In the genomic region with DNA sequence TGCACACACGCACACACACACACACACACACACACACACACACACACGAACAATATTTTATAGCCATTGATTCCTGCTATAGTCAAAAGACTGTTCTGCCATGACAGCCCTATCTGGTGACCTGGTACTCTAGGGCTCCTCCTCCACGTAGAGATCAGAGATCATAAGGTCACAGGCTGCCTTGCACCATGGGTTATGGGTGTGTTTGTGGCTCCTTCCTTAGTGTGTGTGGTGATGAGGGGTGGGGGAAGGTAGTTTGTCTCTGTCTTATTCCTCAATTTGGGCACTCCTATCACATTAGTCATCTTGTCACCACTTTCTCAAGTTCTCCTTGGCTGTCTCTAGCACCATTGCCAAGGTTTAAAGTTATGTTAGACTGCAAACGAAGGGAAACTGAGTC, we compare ENCODE assay signal across 34 mouse cellular contexts. TPM values are rescaled to one million over a fixed set of nuclear protein-coding genes. Genes with fewer than 3 reads are reported as not detected.
"Had no signal": no experiment of that assay in that cellular context is flagged by ENCODE, and none has a peak within 500 bp of the region (broad histone marks: within the 10 kb centered on the region; RNA-seq: fewer than 3 reads in every experiment).

No protein-coding gene starts in this region.

- H3K9ac ChIP-seq: liver, embryonic 13.5 days; neural tube, embryonic 12.5 days; neural tube, embryonic 15.5 days had no signal

- H3K4me1 ChIP-seq: liver, embryonic 13.5 days; neural tube, embryonic 12.5 days; neural tube, embryonic 15.5 days had no signal

- H3K27me3 ChIP-seq: liver, embryonic 13.5 days; neural tube, embryonic 12.5 days; neural tube, embryonic 15.5 days had no signal

- DNase-seq: kidney, adult 2 months; kidney, postnatal 25 days; layer of hippocampus, postnatal 36 days; liver, embryonic 13.5 days; lung, adult 2 months; midbrain, embryonic 14.5 days; retina, postnatal 1 day; right cerebral cortex, postnatal 4 days; thymus, adult 2 months; thymus, postnatal 14 days; thymus, postnatal 4 days had no signal

- H3K27ac ChIP-seq: kidney, postnatal 0 days; layer of hippocampus, adult 2 months; left cerebral cortex, adult 2 months; liver, embryonic 13.5 days; macrophage; neural tube, embryonic 12.5 days; neural tube, embryonic 15.5 days; stomach, postnatal 0 days had no signal

- H3K9me3 ChIP-seq: liver, embryonic 13.5 days; neural tube, embryonic 15.5 days had no signal

- H3K4me2 ChIP-seq: liver, embryonic 13.5 days; midbrain, embryonic 11.5 days; neural tube, embryonic 12.5 days; neural tube, embryonic 15.5 days had no signal

- H3K4me3 ChIP-seq: layer of hippocampus, adult 2 months; left cerebral cortex, adult 2 months; liver, embryonic 13.5 days; neural tube, embryonic 12.5 days; neural tube, embryonic 15.5 days had no signal

- ATAC-seq: inflammation-experienced regulatory T-cells, adult 6 months; intestine, postnatal 0 days had no signal

- H3K36me3 ChIP-seq: liver, embryonic 13.5 days; neural tube, embryonic 12.5 days; neural tube, embryonic 15.5 days had no signal

RNA-seq across cellular contexts. Expression of a gene that starts 32.8 kb away (rescaled TPM):
- total RNA-seq: layer of hippocampus, adult 2 months; layer of hippocampus, postnatal 10 days; layer of hippocampus, postnatal 36 days; left cerebral cortex, adult 2 months; left cerebral cortex, postnatal 10 days; left cerebral cortex, postnatal 36 days; liver, adult 2 months; megakaryocyte-erythroid progenitor cell, adult 5-6 weeks; midbrain, postnatal 0 days had no signal
- polyA plus RNA-seq: inflammation-experienced regulatory T-cells, adult 6 months; intestine, postnatal 0 days; kidney, adult 2 months; kidney, embryonic 14.5 days; kidney, postnatal 0 days; large intestine, adult 2 months; limb, embryonic 11.5 days; limb, embryonic 14.5 days; liver, adult 2 months; liver, embryonic 13.5 days; liver, embryonic 16.5 days; lung, adult 2 months; lung, embryonic 16.5 days; macrophage; midbrain, embryonic 11.5 days; midbrain, embryonic 14.5 days; midbrain, postnatal 0 days; neural tube, embryonic 12.5 days; neural tube, embryonic 15.5 days; stomach, embryonic 14.5 days; stomach, postnatal 0 days had no signal

RNA-seq across cellular contexts. Expression of a gene that starts 48.6 kb away (rescaled TPM):
- total RNA-seq: megakaryocyte-erythroid progenitor cell, adult 5-6 weeks had no signal
- polyA plus RNA-seq: liver, embryonic 13.5 days; liver, embryonic 16.5 days; macrophage had no signal
